Mouse (Mus musculus): ENCODE measurements around the gene Adck1. TPM values are rescaled to one million over a fixed set of nuclear protein-coding genes. Genes with fewer than 3 reads are reported as not detected.

Adck1 gene
- total RNA-seq, 2 experiments from 2014 or later = 32.7 to 35.0 TPM

- intact Hi-C loops (cut with DNase I) = no loop called here
- no peak for TF ChIP-seq CTCF (IDR thresholded peaks at IDR 0.05)
- no peak for DNase-seq (ENCODE audit: extremely low spot score in 1 of 2, low spot score in 2 of 2)
Observed at GRCm38 (mm10) chr12:88372018-88372417, 11.7 kb downstream of the Adck1 start.

GRCm38 (mm10) chr12:88376820-88377219 is 16.5 kb downstream of the Adck1 start:
- H3K27ac ChIP-seq = no peak overlapping the region
- TF ChIP-seq CTCF (IDR thresholded peaks at IDR 0.05) = peak; percentile 80
- intact Hi-C loops (cut with DNase I) = no loop called here
- no peak overlapping the region for H3K4me3 ChIP-seq
- peak in 1 of 2 experiments; percentile 42 for DNase-seq (ENCODE audit: extremely low spot score in 1 of 2, low spot score in 2 of 2)

More at GRCm38 (mm10) chr12:88372018-88372417, 11.7 kb downstream of the Adck1 start:
- H3K27ac ChIP-seq = no peak overlapping the region
- no peak overlapping the region for H3K4me3 ChIP-seq

GRCm38 (mm10) chr12:88378256-88378655 is 17.9 kb downstream of the Adck1 start:
- DNase-seq (ENCODE audit: extremely low spot score in 1 of 2, low spot score in 2 of 2) = no peak
- H3K4me3 ChIP-seq = no peak overlapping the region
- intact Hi-C loops (cut with DNase I) = no loop called here
- TF ChIP-seq CTCF (IDR thresholded peaks at IDR 0.05) = no peak
- H3K27ac ChIP-seq = no peak overlapping the region

- TF ChIP-seq CTCF (IDR thresholded peaks at IDR 0.05) = no peak
- DNase-seq (ENCODE audit: extremely low spot score in 1 of 2, low spot score in 2 of 2) = no peak
- Histone ChIP-seq H3K27ac (no peak overlapping the region), H3K4me3 (no peak overlapping the region)
- intact Hi-C loops (cut with DNase I) = no loop called here
Observed at GRCm38 (mm10) chr12:88388832-88389231, 28.5 kb downstream of the Adck1 start.

- Histone ChIP-seq H3K27ac (no peak overlapping the region), H3K4me3 (no peak overlapping the region)
- intact Hi-C loops (cut with DNase I) = no loop called here
- DNase-seq (ENCODE audit: extremely low spot score in 1 of 2, low spot score in 2 of 2) = no peak
- no peak for TF ChIP-seq CTCF (IDR thresholded peaks at IDR 0.05)
Observed at GRCm38 (mm10) chr12:88398658-88399057, 38.3 kb downstream of the Adck1 start.

- Histone ChIP-seq H3K4me3 (no peak overlapping the region), H3K27ac (no peak overlapping the region)
- no peak for TF ChIP-seq CTCF (IDR thresholded peaks at IDR 0.05)
- intact Hi-C loops (cut with DNase I) = loop anchor here (10.0 kb wide), 3 partner anchors 701 to 981 kb away; no protein-coding TSS in a partner anchor
- no peak for DNase-seq (ENCODE audit: extremely low spot score in 1 of 2, low spot score in 2 of 2)
Observed at GRCm38 (mm10) chr12:88403541-88403940, 43.2 kb downstream of the Adck1 start.

- peak; percentile 83 for TF ChIP-seq CTCF (IDR thresholded peaks at IDR 0.05)
- no peak overlapping the region for H3K4me3 ChIP-seq
- intact Hi-C loops (cut with DNase I) = loop anchor here (5.0 to 10.0 kb wide), 6 partner anchors 177 to 980 kb away; no protein-coding TSS in a partner anchor
- DNase-seq (ENCODE audit: extremely low spot score in 1 of 2, low spot score in 2 of 2) = peak; percentile 69 to 81
- no peak overlapping the region for H3K27ac ChIP-seq
Observed at GRCm38 (mm10) chr12:88405113-88405512, 44.8 kb downstream of the Adck1 start.

- H3K27ac ChIP-seq = no peak overlapping the region
- TF ChIP-seq CTCF (IDR thresholded peaks at IDR 0.05) = no peak
- intact Hi-C loops (cut with DNase I) = loop anchor here (5.0 to 10.0 kb wide), 6 partner anchors 174 to 977 kb away; no protein-coding TSS in a partner anchor
- no peak overlapping the region for H3K4me3 ChIP-seq
- DNase-seq (ENCODE audit: extremely low spot score in 1 of 2, low spot score in 2 of 2) = no peak
Observed at GRCm38 (mm10) chr12:88407996-88408322, 47.6 kb downstream of the Adck1 start.

GRCm38 (mm10) chr12:88408323-88409047 is 48.1 kb downstream of the Adck1 start:
- intact Hi-C loops (cut with DNase I) = loop anchor here (5.0 to 10.0 kb wide), 6 partner anchors 174 to 976 kb away; no protein-coding TSS in a partner anchor
- no peak for DNase-seq (ENCODE audit: extremely low spot score in 1 of 2, low spot score in 2 of 2)
- no peak for TF ChIP-seq CTCF (IDR thresholded peaks at IDR 0.05)
- no peak overlapping the region for H3K27ac ChIP-seq
- H3K4me3 ChIP-seq = no peak overlapping the region

- Histone ChIP-seq H3K4me3 (no peak overlapping the region), H3K27ac (no peak overlapping the region)
- intact Hi-C loops (cut with DNase I) = no loop called here
- DNase-seq (ENCODE audit: extremely low spot score in 1 of 2, low spot score in 2 of 2) = no peak
- no peak for TF ChIP-seq CTCF (IDR thresholded peaks at IDR 0.05)
Observed at GRCm38 (mm10) chr12:88413239-88413638, 52.9 kb downstream of the Adck1 start.

GRCm38 (mm10) chr12:88419912-88420621 is 59.7 kb downstream of the Adck1 start:
- TF ChIP-seq CTCF (IDR thresholded peaks at IDR 0.05) = no peak
- no peak overlapping the region for H3K27ac ChIP-seq
- H3K4me3 ChIP-seq = no peak overlapping the region
- intact Hi-C loops (cut with DNase I) = no loop called here
- no peak for DNase-seq (ENCODE audit: extremely low spot score in 1 of 2, low spot score in 2 of 2)

- no peak overlapping the region for H3K27ac ChIP-seq
- intact Hi-C loops (cut with DNase I) = no loop called here
- no peak for DNase-seq (ENCODE audit: extremely low spot score in 1 of 2, low spot score in 2 of 2)
- no peak for TF ChIP-seq CTCF (IDR thresholded peaks at IDR 0.05)
- no peak overlapping the region for H3K4me3 ChIP-seq
Observed at GRCm38 (mm10) chr12:88426926-88427325, 66.6 kb downstream of the Adck1 start.

All from left cerebral cortex, adult 2 months (tissue).